Comparison of ENCODE assay signal across 8 mouse cellular contexts in genomic region chr1:155029195-155029879, GRCm38 (mm10).
DNase-seq lines count a peak whose midpoint lies in the region; ATAC-seq and TF ChIP-seq lines count a peak whose summit lies in the region.

No protein-coding gene starts in this region.

- H3K27me3 ChIP-seq in heart, adult 2 months (ENCODE audit: control insufficient read depth, insufficient read depth, low read length) = no peaks in the 10 kb centered on the region
- no peaks in the 10 kb centered on the region for H3K27me3 ChIP-seq in spleen, adult 2 months (ENCODE audit: control insufficient read depth, insufficient read depth, low read length)
- H3K27me3 ChIP-seq in limb, embryonic 12.5 days = peaks cover 9% of the 10 kb centered on the region; the same call in 1 of the 2 replicates

- H3K4me1 ChIP-seq in heart, adult 2 months (ENCODE audit: control insufficient read depth, insufficient read depth, low read length) = peaks cover 3% of the 10 kb centered on the region
- peaks cover 28% of the 10 kb centered on the region; the same call in 1 of the 2 replicates for H3K4me1 ChIP-seq in spleen, adult 2 months (ENCODE audit: control insufficient read depth, insufficient read depth, insufficient read length)
- H3K4me1 ChIP-seq in limb, embryonic 12.5 days (replicated peaks) = peaks cover 41% of the 10 kb centered on the region

- H3K79me2 ChIP-seq in heart, adult 2 months (replicated peaks; ENCODE audit: control insufficient read depth, insufficient read depth, low read length) = no peaks in the 10 kb centered on the region

- intact Hi-C loops in heart, adult 2 months (cut with DNase I) = no loop called here
- intact Hi-C loops in heart, postnatal 14 days (cut with DNase I) = loop anchor here (10.0 kb wide), 1 partner anchor 505 kb away; no protein-coding TSS in a partner anchor

- H3K4me2 ChIP-seq in limb, embryonic 12.5 days = peak overlapping the region; percentile 24

- TF ChIP-seq CTCF in heart, adult 2 months (IDR thresholded peaks at IDR 0.05) = no peak
- TF ChIP-seq CTCF in spleen, adult 2 months (IDR thresholded peaks at IDR 0.05; ENCODE audit: extremely low read depth, insufficient read depth, insufficient read length, insufficient replicate concordance) = no peak

- peaks cover 8% of the 10 kb centered on the region; the same call in 1 of the 2 replicates for H3K9me3 ChIP-seq in limb, embryonic 12.5 days

- 54% methylated on average over 17 of the region's 17 CpGs for WGBS in heart, adult 2 months
- 26% methylated on average over 17 of the region's 17 CpGs for WGBS in spleen, adult 2 months
- WGBS in limb, embryonic 12.5 days = 63% methylated on average over 17 of the region's 17 CpGs

- DNase-seq in heart, adult 2 months = peak in 1 of 2 experiments; percentile 24
- DNase-seq in heart, postnatal 14 days = no peak
- DNase-seq in spleen, adult 2 months (ENCODE audit: low read depth in 1 of 2, low spot score in 2 of 2) = peak in 1 of 2 experiments; percentile 30
- DNase-seq in spleen, adult 12 weeks (ENCODE audit: low spot score) = no peak
- DNase-seq in thymus, adult 18-20 months = peak; percentile 52 to 64
- DNase-seq in adrenal gland, adult 8-10 months = no peak
- no peak for DNase-seq in kidney, adult 8-10 months

- ATAC-seq in limb, embryonic 12.5 days (ENCODE audit: insufficient number of reproducible peaks, insufficient read depth, low FRiP score, low TSS enrichment, low read depth) = no peak

- 0 out of 2 replicates have a peak overlapping the region, but pooled peaks have one; percentile 26 for H3K4me3 ChIP-seq in heart, adult 2 months
- H3K4me3 ChIP-seq in spleen, adult 2 months (ENCODE audit: extremely low read depth, insufficient read depth, insufficient read length) = peak overlapping the region; percentile 39; the same call in 1 of the 2 replicates
- H3K4me3 ChIP-seq in limb, embryonic 12.5 days (replicated peaks) = no peak overlapping the region

- H3K36me3 ChIP-seq in heart, adult 2 months (ENCODE audit: control insufficient read depth, insufficient read depth, low read length) = no peaks in the 10 kb centered on the region
- H3K36me3 ChIP-seq in spleen, adult 2 months (ENCODE audit: control insufficient read depth, insufficient read depth, low read length) = no peaks in the 10 kb centered on the region
- H3K36me3 ChIP-seq in limb, embryonic 12.5 days = no peaks in the 10 kb centered on the region

- H3K27ac ChIP-seq in heart, adult 2 months = no peak overlapping the region; the same call in 1 of the 2 replicates
- H3K27ac ChIP-seq in spleen, adult 2 months (ENCODE audit: insufficient read depth, low read length) = peak overlapping the region; percentile 82
- no peak overlapping the region for H3K27ac ChIP-seq in limb, embryonic 12.5 days

- TF ChIP-seq EP300 in heart, adult 2 months (IDR thresholded peaks at IDR 0.05; ENCODE audit: insufficient read depth, low read depth, low read length) = no peak

- TF ChIP-seq POLR2A in heart, adult 2 months (IDR thresholded peaks at IDR 0.05; ENCODE audit: insufficient read depth, low read depth, low read length) = no peak
- TF ChIP-seq POLR2A in spleen, adult 2 months (IDR thresholded peaks at IDR 0.05; ENCODE audit: low read depth, low read length) = no peak

- H3K9ac ChIP-seq in heart, adult 2 months (ENCODE audit: low read depth, low read length) = no peak overlapping the region
- H3K9ac ChIP-seq in limb, embryonic 12.5 days (replicated peaks) = no peak overlapping the region

Comparison
In these comparisons a context has a peak if more than half of its experiments do, and no peak if none do; other contexts are left out.
1. DNase-seq: peak in thymus, adult 18-20 months (2 of 2); none in heart, postnatal 14 days (0 of 2), spleen, adult 12 weeks (single experiment), adrenal gland, adult 8-10 months (single experiment) and kidney, adult 8-10 months (0 of 2).